Mouse (Mus musculus) gastrocnemius, postnatal 36 days (tissue): Measurements from ENCODE around the gene Cpxm1. TPM values are rescaled to one million over a fixed set of nuclear protein-coding genes. Genes with fewer than 3 reads are reported as not detected.
A peak's percentile ranks its signal among the peaks of the same experiment; 100 is the strongest.
"Not testable (repeated sequence)": the region's sequence is repeated elsewhere in the genome, so short reads cannot be mapped to it uniquely, and the experiment has no call there.

ENCODE experiments used
- DNase-seq, 2 experiments: peaks; one replicate each; pipeline ENCODE4 v3.0.0; 2022
- intact Hi-C: fragments of 180-260 bp; cut with DNase I; formaldehyde crosslinking; loops from one replicate; pipeline ENCODE4 v1.15.1; 2025
- total RNA-seq, 2 experiments: library from RNA; stranded (reverse); gene quantifications; 2 replicates each; pipeline ENCODE4 v1.2.3; 2021

Cpxm1 gene
- total RNA-seq, 2 experiments from 2014 or later, result 2.1 to 3.1 TPM

DNA sequence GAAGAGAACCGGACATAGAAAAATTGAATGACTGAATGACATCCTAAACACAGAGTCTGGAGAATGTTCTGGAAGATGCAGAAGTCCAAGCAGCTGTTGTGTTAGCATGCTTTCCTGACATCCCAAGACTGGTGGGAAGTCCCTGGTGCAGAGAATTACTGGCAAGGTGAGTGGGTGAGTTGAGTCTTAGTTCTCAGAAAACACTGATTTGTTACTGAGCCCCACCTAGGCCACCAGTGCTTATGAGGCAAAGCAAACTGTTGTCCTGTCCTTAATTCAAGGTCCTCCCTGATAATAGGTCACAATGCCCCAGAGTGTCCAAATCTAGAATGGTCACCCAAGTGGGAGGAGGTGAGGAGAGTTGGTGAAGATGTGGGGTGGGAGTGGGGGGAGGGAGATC is 7.6 kb upstream of the Cpxm1 start, which contains the start of the genes Gm28372 and 1700020A23Rik:
Gene Gm28372 (plus strand): TSS at position 301 of the 400 bp plus-strand sequence.
Gene 1700020A23Rik (plus strand): TSS at position 321 of the 400 bp plus-strand sequence.
- intact Hi-C loops, result no loop called here
- DNase-seq, result no peak

DNA sequence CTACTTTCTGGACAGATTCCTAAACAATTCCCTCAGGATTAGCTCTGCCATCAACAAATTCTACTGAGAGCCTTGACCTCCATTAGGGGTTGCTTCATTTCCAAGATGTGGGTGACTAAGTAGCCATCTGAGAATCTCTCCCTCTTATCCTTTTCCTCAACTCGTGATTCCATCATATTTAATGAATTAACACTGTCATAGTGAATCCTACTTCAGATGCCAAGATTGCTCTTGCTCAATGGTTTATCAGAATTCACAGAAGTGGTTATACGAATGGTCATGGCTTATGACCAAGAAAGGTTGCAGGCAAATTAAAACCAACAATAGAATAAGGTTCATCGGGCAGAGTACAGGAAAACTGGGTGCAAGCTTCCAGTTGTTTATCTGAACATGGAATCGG is 4.5 kb upstream of the Cpxm1 start:
- DNase-seq, result no peak
- intact Hi-C loops, result no loop called here

- intact Hi-C loops, result no loop called here
- no peak for DNase-seq
Measured at GRCm38 (mm10) chr2:130400046-130400445, 2.7 kb upstream of the Cpxm1 start.

GRCm38 (mm10) chr2:130398091-130398490 is 717 bp upstream of the Cpxm1 start:
- intact Hi-C loops, result no loop called here
- DNase-seq, result peak in 1 of 2 experiments; percentile 29

- DNase-seq, result no peak
- intact Hi-C loops, result no loop called here
Measured at GRCm38 (mm10) chr2:130395696-130396095, 1.7 kb downstream of the Cpxm1 start.

- no peak for DNase-seq
- intact Hi-C loops, result no loop called here
Measured at GRCm38 (mm10) chr2:130392836-130393235, 4.5 kb downstream of the Cpxm1 start.

DNA sequence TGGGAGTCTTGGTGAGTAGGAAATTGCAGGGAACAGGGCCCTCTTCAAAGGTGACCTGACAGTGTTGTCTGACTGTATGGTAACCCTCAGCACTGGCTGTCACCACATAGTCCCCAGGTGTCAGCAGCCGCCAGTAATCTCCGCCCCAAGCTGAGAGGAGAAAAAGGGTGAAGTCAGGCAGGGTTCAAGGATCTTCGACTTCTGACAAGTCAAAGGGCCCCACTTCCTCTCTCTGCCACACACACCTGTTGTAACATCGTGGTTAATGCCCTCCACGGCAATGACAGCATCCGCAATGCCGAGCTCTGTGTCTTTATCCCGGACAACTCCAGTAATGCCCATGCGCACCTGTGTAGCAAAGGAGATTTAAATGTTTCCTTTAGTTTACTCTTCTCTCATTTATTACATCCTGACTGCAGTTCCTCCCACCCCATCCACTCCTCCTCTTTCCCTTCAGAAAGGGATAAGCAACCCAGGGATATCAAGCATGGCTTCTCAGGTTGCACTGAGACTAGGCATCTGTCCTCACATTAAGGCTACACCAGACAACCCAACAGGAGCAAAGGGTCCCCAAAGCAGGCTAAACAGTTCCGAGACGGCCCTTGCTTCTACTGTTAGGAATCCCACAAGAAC is 6.3 kb downstream of the Cpxm1 start:
- DNase-seq, result no peak
- intact Hi-C loops, result no loop called here

GRCm38 (mm10) chr2:130388796-130389195 is 8.6 kb downstream of the Cpxm1 start:
- DNase-seq, result no peak
- intact Hi-C loops, result no loop called here

GRCm38 (mm10) chr2:130386212-130386611 is 11.2 kb downstream of the Cpxm1 start:
- intact Hi-C loops, result no loop called here
- no peak for DNase-seq

DNA sequence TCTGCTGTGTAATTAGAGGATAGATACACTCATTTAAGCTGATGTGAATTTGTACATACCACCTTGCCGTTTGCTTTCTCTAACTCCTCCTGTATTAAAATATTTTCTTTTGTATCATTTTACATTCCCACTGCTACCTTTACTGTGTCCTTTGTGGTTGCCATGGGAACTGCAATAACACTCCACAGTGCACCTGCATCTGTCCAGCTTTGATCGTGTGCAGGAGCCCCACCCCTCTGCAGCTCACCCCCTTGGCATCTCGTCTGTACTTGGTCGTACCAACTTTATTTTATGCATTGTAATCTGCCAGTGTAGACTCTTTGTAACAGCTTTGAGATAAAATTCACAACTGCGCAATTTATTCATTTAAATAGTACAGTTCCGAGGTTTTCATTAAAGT is 13.5 kb downstream of the Cpxm1 start:
- intact Hi-C loops, result no loop called here
- DNase-seq, result no peak

GRCm38 (mm10) chr2:130383205-130383604 is 14.2 kb downstream of the Cpxm1 start:
- intact Hi-C loops, result no loop called here
- no peak for DNase-seq

DNA sequence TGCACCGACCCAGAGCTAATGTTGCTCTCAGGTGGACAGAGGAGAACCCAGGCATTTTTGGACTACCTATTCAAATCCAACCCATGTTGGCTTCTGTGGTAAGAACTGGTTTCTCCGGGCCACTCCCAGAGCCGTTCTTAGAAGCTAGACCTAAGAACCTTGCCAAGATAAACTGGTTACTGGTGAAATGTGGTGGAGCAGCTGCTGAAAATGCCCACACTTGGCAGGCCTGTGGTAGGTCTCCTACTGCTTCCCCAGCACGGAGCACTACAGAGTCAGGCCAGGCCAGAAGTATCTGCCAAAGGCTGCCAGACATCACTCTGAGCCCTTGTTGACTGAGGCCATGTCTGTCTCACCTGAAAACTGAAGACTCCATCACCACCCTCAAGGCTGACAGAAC is 22.4 kb downstream of the Cpxm1 start:
- intact Hi-C loops, result no loop called here
- no peak for DNase-seq

DNA sequence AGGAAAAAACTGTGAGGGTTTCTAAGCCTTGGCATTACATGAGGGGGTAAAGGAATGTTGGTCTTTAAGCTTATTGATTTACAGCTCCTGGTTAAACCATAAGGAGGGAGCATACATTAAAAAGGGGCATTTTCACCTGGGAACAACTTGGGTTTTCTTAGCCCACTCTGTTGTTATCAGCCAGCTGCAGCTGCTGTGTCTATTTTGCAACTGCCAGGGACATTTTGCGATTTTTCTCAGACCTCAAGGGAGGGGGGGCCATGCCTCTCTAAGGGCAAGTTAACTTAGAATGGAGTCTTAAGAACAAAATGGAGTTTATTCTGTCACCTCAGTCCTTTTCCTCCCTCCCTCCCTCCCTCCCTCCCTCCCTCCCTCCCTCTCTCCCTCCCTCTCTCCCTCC is 24.3 kb downstream of the Cpxm1 start:
- intact Hi-C loops, DNase-seq: not testable (repeated sequence)

GRCm38 (mm10) chr2:130367386-130367785 is 30.0 kb downstream of the Cpxm1 start:
- no peak for DNase-seq
- intact Hi-C loops, result no loop called here

- DNase-seq, result no peak
- intact Hi-C loops, result no loop called here
Measured at GRCm38 (mm10) chr2:130365211-130366094, 31.9 kb downstream of the Cpxm1 start.

DNA sequence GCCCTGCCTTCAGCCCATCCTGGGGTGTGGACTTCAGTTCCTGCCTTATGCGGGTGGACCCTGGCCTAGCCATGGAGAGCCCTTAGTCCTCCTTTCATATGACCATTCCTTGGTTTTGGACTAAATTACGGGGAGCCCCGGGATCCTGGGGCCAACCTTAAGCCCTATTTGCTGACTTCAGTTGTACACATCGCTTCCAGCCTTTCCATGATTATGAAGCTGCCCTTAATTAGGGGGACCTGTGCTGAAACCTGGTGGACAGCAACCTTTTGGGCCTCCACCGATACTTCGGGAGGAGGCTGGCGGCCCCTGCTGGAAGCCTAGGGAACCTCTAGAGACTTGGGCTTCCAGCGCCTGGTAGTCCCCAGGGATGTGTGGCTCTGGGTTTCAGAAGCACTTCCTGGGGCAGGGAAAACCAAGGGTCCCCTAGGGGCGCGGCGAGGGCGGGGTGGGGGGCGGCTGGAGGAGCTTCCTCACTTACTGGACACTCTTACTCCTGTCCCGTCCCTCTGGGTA is 34.8 kb downstream of the Cpxm1 start:
- DNase-seq, result no peak
- intact Hi-C loops, result loop anchor here (5.0 kb wide), 1 partner anchor 70 kb away; no protein-coding TSS in a partner anchor

- intact Hi-C loops, result no loop called here
Measured at GRCm38 (mm10) chr2:130358852-130359251, 38.5 kb downstream of the Cpxm1 start.

GRCm38 (mm10) chr2:130357551-130357950 is 39.8 kb downstream of the Cpxm1 start:
- intact Hi-C loops, result no loop called here
- no peak for DNase-seq

More at GRCm38 (mm10) chr2:130358852-130359251, 38.5 kb downstream of the Cpxm1 start:
- no peak for DNase-seq

DNA sequence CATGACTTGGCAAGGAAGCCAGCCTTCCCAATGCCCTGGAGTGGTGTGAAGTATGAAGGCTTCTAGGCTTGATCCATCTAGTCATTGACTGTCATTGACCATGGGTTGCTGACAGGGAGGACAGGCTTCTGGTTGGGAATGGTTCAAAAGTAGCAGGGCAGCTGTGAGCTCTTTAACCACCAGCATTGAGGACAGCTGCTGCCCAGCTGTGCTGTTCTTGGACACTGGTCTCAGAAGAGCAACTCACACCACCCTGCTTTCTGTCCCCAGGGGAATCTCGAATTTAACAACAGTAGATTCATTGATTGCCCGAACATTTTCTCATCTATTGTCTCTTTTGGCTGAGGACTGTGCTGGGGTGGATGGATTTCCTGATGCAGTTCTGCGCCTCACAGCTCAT is 43.5 kb downstream of the Cpxm1 start:
- intact Hi-C loops, result no loop called here

DNA sequence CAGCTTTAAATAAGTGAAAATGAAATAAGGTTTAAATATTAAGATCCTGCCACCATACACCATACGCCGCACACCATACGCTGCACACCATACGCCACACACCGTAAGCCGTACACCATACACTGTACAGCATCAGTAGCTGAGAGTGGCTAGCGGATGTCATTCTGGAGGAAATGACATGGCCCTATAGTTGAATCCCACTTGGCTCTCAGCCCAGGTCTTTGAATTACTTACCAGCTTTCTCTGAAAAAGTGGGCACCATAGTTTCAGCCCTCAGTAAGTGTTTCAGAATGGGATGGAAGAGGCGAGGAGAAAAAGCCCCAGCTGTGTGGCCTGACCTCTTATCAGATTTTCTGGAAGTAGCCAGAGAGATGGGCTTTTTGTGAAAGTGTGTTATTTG is 44.0 kb downstream of the Cpxm1 start:
- no peak for DNase-seq
- intact Hi-C loops, result no loop called here

More for the DNA sequence above, 43.5 kb downstream of the Cpxm1 start:
- no peak for DNase-seq

- DNase-seq, result no peak
- intact Hi-C loops, result no loop called here
Measured at GRCm38 (mm10) chr2:130351758-130352339, 45.5 kb downstream of the Cpxm1 start.
